Comparison of ENCODE assay signal across 8 mouse cellular contexts in genomic region chr14:51098300-51098699, GRCm38 (mm10). TPM values are rescaled to one million over a fixed set of nuclear protein-coding genes. Genes with fewer than 3 reads are reported as not detected.
DNase-seq lines count a peak whose midpoint lies in the region; ATAC-seq and TF ChIP-seq lines count a peak whose summit lies in the region.
"Not testable (repeated sequence)": the region's sequence is repeated elsewhere in the genome, so short reads cannot be mapped to it uniquely, and the experiment has no call there.

No protein-coding gene starts in this region.

- not testable (repeated sequence) for H3K4me3 ChIP-seq in G1E (ENCODE audit: low read depth, low read length); hindbrain, postnatal 0 days (ENCODE audit: low read length); lung, embryonic 16.5 days (ENCODE audit: low read length)

- not testable (repeated sequence) for H3K27ac ChIP-seq in hindbrain, postnatal 0 days; lung, embryonic 16.5 days (ENCODE audit: low read length)

- not testable (repeated sequence) for H3K4me2 ChIP-seq in hindbrain, postnatal 0 days (ENCODE audit: low read depth, low read length); lung, embryonic 16.5 days (ENCODE audit: low read depth, low read length)

- H3K36me3 ChIP-seq in G1E (replicated peaks); hindbrain, postnatal 0 days (ENCODE audit: insufficient read depth, low read length); lung, embryonic 16.5 days (ENCODE audit: control insufficient read depth, insufficient read depth, low read length): not testable (repeated sequence)

- not testable (repeated sequence) for H3K9me3 ChIP-seq in G1E (replicated peaks); hindbrain, postnatal 0 days (ENCODE audit: low read length); lung, embryonic 16.5 days (ENCODE audit: control insufficient read depth, low read length)

- H3K4me1 ChIP-seq in G1E (ENCODE audit: insufficient read depth, low read depth, low read length) = peaks cover 11% of the 10 kb centered on the region
- not testable (repeated sequence) for H3K4me1 ChIP-seq in hindbrain, postnatal 0 days (ENCODE audit: insufficient read depth, low read length); lung, embryonic 16.5 days (replicated peaks; ENCODE audit: control insufficient read depth, insufficient read depth, low read length)

- not testable (repeated sequence) for DNase-seq in G1E (ENCODE audit: low spot score)
- peak; percentile 94 for DNase-seq in cerebellum, adult 9-10 months
- peak; percentile 80 to 96 for DNase-seq in frontal cortex, postnatal 36 days (ENCODE audit: low spot score in 2 of 2)
- peak; percentile 51 for DNase-seq in hindbrain, postnatal 0 days (ENCODE audit: low spot score)
- peak; percentile 79 to 90 for DNase-seq in layer of hippocampus, postnatal 14 days (ENCODE audit: low spot score in 2 of 2)
- DNase-seq in ovary, postnatal 10 days (ENCODE audit: low spot score) = peak; percentile 39
- DNase-seq in thymus, postnatal 25 days = peak; percentile 73

- WGBS in hindbrain, postnatal 0 days = 30% methylated on average over 1 of the region's 1 CpGs
- 28% methylated on average over 1 of the region's 1 CpGs for whole genome bisulfite sequencing in lung, embryonic 16.5 days

- peak; percentile 59 for ATAC-seq in G1E (ENCODE audit: extremely low read depth, insufficient number of reproducible peaks, low FRiP score, poor library complexity, severe bottlenecking)
- peak; percentile 59 for ATAC-seq in hindbrain, postnatal 0 days
- peak; percentile 23; the same call in 1 of the 2 replicates for ATAC-seq in lung, embryonic 16.5 days (ENCODE audit: low read depth)

- 0 out of 2 replicates have a peak, but pooled peaks have one; percentile 17 for TF ChIP-seq CTCF in G1E (IDR thresholded peaks at IDR 0.05; ENCODE audit: low read depth, low read length)
- peak; percentile 76 for TF ChIP-seq CTCF in hindbrain, postnatal 0 days (IDR thresholded peaks at IDR 0.05; ENCODE audit: low read depth)

- peaks cover 17% of the 10 kb centered on the region; the same call in 1 of the 2 replicates for H3K27me3 ChIP-seq in G1E (ENCODE audit: insufficient read depth, low read length)
- H3K27me3 ChIP-seq in hindbrain, postnatal 0 days (ENCODE audit: insufficient read depth, low read length); lung, embryonic 16.5 days (ENCODE audit: control insufficient read depth, insufficient read depth, low read depth, low read length): not testable (repeated sequence)

- not testable (repeated sequence) for H3K9ac ChIP-seq in hindbrain, postnatal 0 days (replicated peaks; ENCODE audit: low read length); lung, embryonic 16.5 days (ENCODE audit: low read length)

RNA-seq across cellular contexts. Expression of gene Ang, which starts 7.3 kb away (rescaled TPM):
- total RNA-seq in G1E (2014; fragmentation: Nextera tagmentation) = 1.6 TPM in 1 of 2 replicates, not detected in the other
- 0.16 TPM in 1 of 2 replicates, not detected in the other for total RNA-seq in G1E (2017)
- not detected in 2 replicates for polyA plus RNA-seq in G1E (2012)
- total RNA-seq in hindbrain, postnatal 0 days (2014; rRNA removed) = 0.18 and 1.9 TPM in 2 replicates
- 2.9 and 3.9 TPM in 2 replicates for polyA plus RNA-seq in hindbrain, postnatal 0 days (2015; fragmentation: Nextera tagmentation; extraction: Ambion mirVana)
- 1 to 10 TPM; 4.7 to 5.6 TPM for total RNA-seq in layer of hippocampus, postnatal 14 days (2021)
- polyA plus RNA-seq in lung, embryonic 16.5 days (2015; fragmentation: Nextera tagmentation; extraction: Ambion mirVana) = 6.3 and 8.7 TPM in 2 replicates

RNA-seq across cellular contexts. Expression of gene Rnase4, which starts 7.4 kb away (rescaled TPM):
- 2.7 and 3.2 TPM in 2 replicates for total RNA-seq in G1E (2014; fragmentation: Nextera tagmentation)
- total RNA-seq in G1E (2017) = 0.17 and 0.49 TPM in 2 replicates
- not detected in 2 replicates for polyA plus RNA-seq in G1E (2012)
- 22.9 and 34.1 TPM in 2 replicates for total RNA-seq in hindbrain, postnatal 0 days (2014; rRNA removed)
- 17.6 and 19.0 TPM in 2 replicates for polyA plus RNA-seq in hindbrain, postnatal 0 days (2015; fragmentation: Nextera tagmentation; extraction: Ambion mirVana)
- total RNA-seq in layer of hippocampus, postnatal 14 days (2021) = 10 to 100 TPM; 19.8 to 20.8 TPM
- 42.2 and 50.8 TPM in 2 replicates for polyA plus RNA-seq in lung, embryonic 16.5 days (2015; fragmentation: Nextera tagmentation; extraction: Ambion mirVana)

RNA-seq across cellular contexts. Expression of gene Eddm3b, which starts 15.9 kb away (rescaled TPM):
- not detected in 2 replicates for total RNA-seq in G1E (2014; fragmentation: Nextera tagmentation)
- 0.11 TPM in 1 of 2 replicates, not detected in the other for total RNA-seq in G1E (2017)
- not detected in 2 replicates for polyA plus RNA-seq in G1E (2012)
- total RNA-seq in hindbrain, postnatal 0 days (2014; rRNA removed) = not detected in 2 replicates
- polyA plus RNA-seq in hindbrain, postnatal 0 days (2015; fragmentation: Nextera tagmentation; extraction: Ambion mirVana) = not detected in 2 replicates
- total RNA-seq in layer of hippocampus, postnatal 14 days (2021) = not detected
- not detected in 2 replicates for polyA plus RNA-seq in lung, embryonic 16.5 days (2015; fragmentation: Nextera tagmentation; extraction: Ambion mirVana)

RNA-seq across cellular contexts. Expression of gene Olfr750, which starts 24.1 kb away (rescaled TPM):
- not detected in 2 replicates for total RNA-seq in G1E (2014; fragmentation: Nextera tagmentation)
- total RNA-seq in G1E (2017) = 0.05 and 0.06 TPM in 2 replicates
- not detected in 2 replicates for polyA plus RNA-seq in G1E (2012)
- not detected in 2 replicates for total RNA-seq in hindbrain, postnatal 0 days (2014; rRNA removed)
- 0.05 and 0.14 TPM in 2 replicates for polyA plus RNA-seq in hindbrain, postnatal 0 days (2015; fragmentation: Nextera tagmentation; extraction: Ambion mirVana)
- total RNA-seq in layer of hippocampus, postnatal 14 days (2021) = not detected
- polyA plus RNA-seq in lung, embryonic 16.5 days (2015; fragmentation: Nextera tagmentation; extraction: Ambion mirVana) = not detected in 2 replicates

RNA-seq across cellular contexts. Expression of gene Rnase6, which starts 25.4 kb away (rescaled TPM):
- total RNA-seq in G1E (2014; fragmentation: Nextera tagmentation) (41.7 and 44.8 TPM in 2 replicates), G1E (2017) (44.9 and 45.1 TPM in 2 replicates)
- 1.4 and 1.5 TPM in 2 replicates for polyA plus RNA-seq in G1E (2012)
- total RNA-seq in hindbrain, postnatal 0 days (2014; rRNA removed) = 0.52 and 1.3 TPM in 2 replicates
- polyA plus RNA-seq in hindbrain, postnatal 0 days (2015; fragmentation: Nextera tagmentation; extraction: Ambion mirVana) = 1.0 TPM in 2 replicates
- under 1 TPM in 1 of 2 experiments, not detected in 1; 0.74 TPM for total RNA-seq in layer of hippocampus, postnatal 14 days (2021)
- polyA plus RNA-seq in lung, embryonic 16.5 days (2015; fragmentation: Nextera tagmentation; extraction: Ambion mirVana) = 0.69 and 0.97 TPM in 2 replicates
